Mouse (Mus musculus) inflammation-experienced regulatory T-cells, adult 16 weeks (primary cell): ENCODE measurements around the gene Olfr110. TPM values are rescaled to one million over a fixed set of nuclear protein-coding genes. Genes with fewer than 3 reads are reported as not detected.

Source experiments
- polyA plus RNA-seq: library from polyadenylated mRNA; unstranded; fragments of 100-300 nt; shearing (Covaris generic); gene quantifications from one replicate; pipeline ENCODE4 v1.2.1, GENCODE M21; 2017

Olfr110 gene
- polyA plus RNA-seq: not detected

GRCm38 (mm10) chr17:37491930-37492518, at the start of gene Olfr110:
Gene Olfr110 (plus strand): TSS chr17:37492468.

DNA sequence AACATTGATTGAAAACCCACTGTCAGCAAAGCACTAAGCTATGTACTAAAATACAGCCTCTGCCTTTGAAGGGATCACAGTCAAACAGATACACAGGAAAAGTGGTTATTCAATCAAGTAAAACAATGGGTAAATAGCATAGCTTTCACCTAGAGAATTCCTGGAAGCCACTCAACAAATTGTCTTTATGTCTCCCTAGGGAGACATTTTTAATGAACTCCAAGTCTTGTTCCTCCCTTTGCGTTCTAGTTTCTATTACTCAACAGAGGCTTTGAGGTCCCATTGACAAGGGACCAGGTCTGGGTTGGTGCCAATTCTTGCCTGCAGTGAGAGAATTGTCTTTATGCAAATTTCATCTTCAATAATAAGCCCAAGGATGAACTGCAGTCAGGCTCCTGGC, 47.1 kb upstream of the Olfr110 start, which contains the start of gene Olfr108:
Gene Olfr108, plus strand, starts transcription at position 301 of the 400 bp plus-strand sequence.

DNA sequence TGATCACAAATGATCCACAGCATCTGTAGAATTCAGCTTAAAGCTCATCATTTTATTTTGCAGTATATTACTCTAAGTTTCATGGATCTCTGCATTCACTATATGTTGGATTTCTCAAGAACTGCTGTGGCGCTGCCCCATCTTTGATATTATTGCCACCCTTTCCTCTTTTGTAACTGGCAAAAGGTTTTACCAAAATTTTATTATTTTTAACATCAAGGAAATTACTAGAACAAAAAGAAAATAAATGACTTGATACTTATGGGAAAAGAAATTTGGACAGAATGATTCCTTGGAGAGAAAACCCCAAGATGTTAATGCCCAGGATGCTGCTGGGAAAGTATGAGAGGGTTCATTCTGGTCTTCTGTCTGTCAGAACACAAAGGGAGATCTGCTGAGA, 33.7 kb upstream of the Olfr110 start, which contains the start of gene Olfr109:
Gene Olfr109, plus strand, starts transcription at position 301 of the 400 bp plus-strand sequence.

DNA sequence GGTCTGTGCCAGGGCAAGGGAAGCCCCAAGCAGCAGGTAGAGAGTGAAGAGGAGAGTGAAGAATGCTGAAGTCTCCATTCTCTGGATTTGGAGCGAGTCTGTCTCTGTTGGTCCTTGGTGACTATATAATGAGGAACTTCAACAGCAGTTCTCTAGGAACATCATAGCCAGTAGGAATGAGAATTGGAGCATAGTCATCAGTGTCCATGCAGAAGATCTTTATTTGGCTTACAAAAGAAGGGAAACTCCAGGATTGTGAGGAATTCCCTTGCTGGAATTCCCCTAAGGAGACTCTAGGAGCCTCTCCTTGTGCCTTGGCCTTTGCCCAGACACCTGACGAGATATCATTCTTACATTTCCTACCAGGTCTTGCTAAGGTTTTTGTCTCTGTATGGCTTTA, 8.8 kb upstream of the Olfr110 start, which contains the start of gene H2-M2:
Gene H2-M2, minus strand, starts transcription at position 101 of the 400 bp plus-strand sequence.

GRCm38 (mm10) chr17:37507730-37508129, 15.5 kb downstream of the Olfr110 start, which contains the start of gene Olfr111:
Gene Olfr111 (plus strand): TSS chr17:37508030.

Other genes with a start within 250 kb of the Olfr110 start
- gene Olfr98, start 228.7 kb upstream of the Olfr110 start, polyA plus RNA-seq: not detected
- gene H2-M3, start 222.2 kb upstream of the Olfr110 start, polyA plus RNA-seq: 143 TPM
- gene Olfr99, start 209.0 kb upstream of the Olfr110 start, polyA plus RNA-seq: 4.3 TPM
- not detected for gene Olfr101, start 188.2 kb upstream of the Olfr110 start, polyA plus RNA-seq
- gene Olfr102, start 175.4 kb upstream of the Olfr110 start, polyA plus RNA-seq: not detected
- not detected for gene Olfr103, start 152.8 kb upstream of the Olfr110 start, polyA plus RNA-seq
- gene Olfr104-ps, start 132.9 kb upstream of the Olfr110 start, polyA plus RNA-seq: not detected
- not detected for gene Olfr105-ps, start 113.4 kb upstream of the Olfr110 start, polyA plus RNA-seq
- gene Olfr106-ps, start 102.1 kb upstream of the Olfr110 start, polyA plus RNA-seq: not detected
- 0.09 TPM for gene Olfr107, start 93.2 kb upstream of the Olfr110 start, polyA plus RNA-seq
- gene Olfr108, start 47.0 kb upstream of the Olfr110 start, polyA plus RNA-seq: not detected
- not detected for gene Olfr109, start 33.6 kb upstream of the Olfr110 start, polyA plus RNA-seq
- not detected for gene H2-M2, start 8.9 kb upstream of the Olfr110 start, polyA plus RNA-seq
- gene Olfr111, start 15.6 kb downstream of the Olfr110 start, polyA plus RNA-seq: not detected
- gene Olfr112, start 77.0 kb downstream of the Olfr110 start, polyA plus RNA-seq: 0.24 TPM
- gene Olfr113, start 85.2 kb downstream of the Olfr110 start, polyA plus RNA-seq: not detected
- not detected for gene Olfr114, start 100.3 kb downstream of the Olfr110 start, polyA plus RNA-seq
- gene Olfr115, start 134.6 kb downstream of the Olfr110 start, polyA plus RNA-seq: not detected
- not detected for gene Olfr116, start 134.7 kb downstream of the Olfr110 start, polyA plus RNA-seq
- gene Olfr117, start 171.3 kb downstream of the Olfr110 start, polyA plus RNA-seq: not detected
- gene Olfr118, start 174.5 kb downstream of the Olfr110 start, polyA plus RNA-seq: not detected
- gene Olfr119, start 204.1 kb downstream of the Olfr110 start, polyA plus RNA-seq: not detected
- gene Olfr120, start 229.3 kb downstream of the Olfr110 start, polyA plus RNA-seq: not detected